Mouse (Mus musculus): ENCODE data around the gene 0610010F05Rik.

Gene 0610010F05Rik

GRCm38 (mm10) chr11:23557039-23557630 is 76.3 kb downstream of the 0610010F05Rik start:
- DNase-seq: no peak

- DNase-seq: no peak
Measured at GRCm38 (mm10) chr11:23537446-23537845, 96.0 kb downstream of the 0610010F05Rik start.

- DNase-seq: no peak
Measured at GRCm38 (mm10) chr11:23520473-23521205, 112.8 kb downstream of the 0610010F05Rik start, which contains the start of gene 1700093K21Rik. Gene 1700093K21Rik (minus strand): TSS chr11:23521155.

- DNase-seq: no peak
Measured at GRCm38 (mm10) chr11:23518981-23519380, 114.5 kb downstream of the 0610010F05Rik start.

- DNase-seq: no peak
Measured at GRCm38 (mm10) chr11:23515315-23515714, 118.1 kb downstream of the 0610010F05Rik start.

Measured in right cerebral cortex, postnatal 4 days (tissue).